Mouse (Mus musculus) G1E (cell line): ENCODE results near the gene Lcp1.

ENCODE experiments used
- CTCF ChIP-seq: IDR thresholded peaks from 2 replicates; pipeline ENCODE4 v1.5.1; 2012; ENCODE audit warnings: low read depth, low read length, inconsistent platforms, mixed read lengths
- GATA1 ChIP-seq: IDR thresholded peaks from 2 replicates; pipeline ENCODE4 v1.6.1; 2012; ENCODE audit warnings: borderline replicate concordance, low read length, inconsistent platforms, mixed read lengths
- GATA2 ChIP-seq: IDR thresholded peaks from 2 replicates; pipeline ENCODE4 v1.6.1; 2012; ENCODE audit warnings: low read depth, low read length, inconsistent platforms, borderline replicate concordance
- POLR2AphosphoS5 ChIP-seq: IDR thresholded peaks from 2 replicates; pipeline ENCODE4 v1.6.1; 2012; ENCODE audit warnings: low read depth, low read length, inconsistent platforms; ENCODE audit not compliant: insufficient replicate concordance
- TAL1 ChIP-seq: conservative IDR thresholded peaks from 2 replicates; pipeline ENCODE4 v1.6.1; 2012; ENCODE audit warnings: low read depth, low read length, inconsistent platforms, mixed read lengths

GRCm38 (mm10) chr14:75175781-75176180, 44.9 kb downstream of the Lcp1 start:
- TF ChIP-seq CTCF (no peak), TAL1 (no peak), POLR2AphosphoS5 (no peak), GATA1 (no peak), GATA2 (no peak)
